Mouse (Mus musculus) heart, embryonic 14.5 days (tissue): ENCODE data around the gene Rnf4. TPM values are rescaled to one million over a fixed set of nuclear protein-coding genes. Genes with fewer than 3 reads are reported as not detected.

Source experiments
- ATAC-seq: fragments of 200-750 bp; cut with Nextera tagmentation; 2 replicates; pipeline ENCODE4 v1.8.0; 2017; ENCODE audit warnings: low read depth, moderate TSS enrichment; ENCODE audit not compliant: insufficient number of reproducible peaks, insufficient read depth, low FRiP score
- H3K27ac ChIP-seq, 2 experiments: fragments of 200-500 bp in 1 of 2; fragments of 300-500 bp in 1 of 2; sonication (generic) in 1 of 2; replicated peaks in 1 of 2; 2 replicates each; pipeline ENCODE4 v1.5.1; 2012 to 2014; ENCODE audit warnings: low read depth in 2 of 2, low read length in 2 of 2, control low read depth in 1 of 2, mild to moderate bottlenecking in 1 of 2, mixed read lengths in 1 of 2; ENCODE audit not compliant: control insufficient read depth in 1 of 2, insufficient read depth in 1 of 2
- H3K27me3 ChIP-seq: fragments of 300-500 bp; sonication (generic); 2 replicates; pipeline ENCODE4 v1.6.1; 2014; ENCODE audit warnings: mild to moderate bottlenecking, low read length, control low read depth; ENCODE audit not compliant: control insufficient read depth, insufficient read depth
- H3K36me3 ChIP-seq: fragments of 300-500 bp; sonication (generic); 2 replicates; pipeline ENCODE4 v1.6.1; 2014; ENCODE audit warnings: mild to moderate bottlenecking, control low read depth, low read length, mixed read lengths; ENCODE audit not compliant: control insufficient read depth, insufficient read depth
- H3K4me1 ChIP-seq, 2 experiments: fragments of 200-500 bp in 1 of 2; fragments of 300-500 bp in 1 of 2; sonication (generic) in 1 of 2; 2 replicates each; pipeline ENCODE4 v1.6.1; 2012 to 2014; ENCODE audit warnings: low read length in 2 of 2, control low read depth in 1 of 2, mixed read lengths in 1 of 2; ENCODE audit not compliant: control insufficient read depth in 2 of 2, insufficient read depth in 2 of 2
- H3K4me2 ChIP-seq: fragments of 300-500 bp; sonication (generic); 2 replicates; pipeline ENCODE4 v1.6.1; 2014; ENCODE audit warnings: mild to moderate bottlenecking, low read length
- H3K4me3 ChIP-seq, 2 experiments: fragments of 200-500 bp in 1 of 2; fragments of 300-500 bp in 1 of 2; sonication (generic) in 1 of 2; 2 replicates each; pipeline ENCODE4 v1.5.1; 2012 to 2014; ENCODE audit warnings: low read length in 2 of 2, mild to moderate bottlenecking in 2 of 2, control low read depth in 1 of 2, low read depth in 1 of 2, moderate library complexity in 1 of 2; ENCODE audit not compliant: control insufficient read depth in 1 of 2, insufficient read depth in 1 of 2
- H3K9ac ChIP-seq: fragments of 300-500 bp; sonication (generic); 2 replicates; pipeline ENCODE4 v1.6.1; 2014; ENCODE audit warnings: mild to moderate bottlenecking, low read length
- H3K9me3 ChIP-seq: fragments of 300-500 bp; sonication (generic); 2 replicates; pipeline ENCODE4 v1.6.1; 2016; ENCODE audit warnings: low read length, control low read depth; ENCODE audit not compliant: control insufficient read depth
- WGBS: fragments of 180-500 bp; shearing (Covaris S2); extraction: QIAGEN DNeasy Blood & Tissue Kit; methylation state at CpG from one replicate; pipeline ENCODE4 v1.1.7; 2014; 5-methylcytosine and 5-hydroxymethylcytosine counted together
- polyA plus RNA-seq: library from polyadenylated mRNA; unstranded; fragments of >200 nt; fragmentation: Nextera tagmentation; extraction: Ambion mirVana; gene quantifications from 2 replicates; pipeline ENCODE4 v1.2.1, GENCODE M21; 2014

Gene Rnf4
- polyA plus RNA-seq, 1 experiment from 2014 or later, result 116 TPM

DNA sequence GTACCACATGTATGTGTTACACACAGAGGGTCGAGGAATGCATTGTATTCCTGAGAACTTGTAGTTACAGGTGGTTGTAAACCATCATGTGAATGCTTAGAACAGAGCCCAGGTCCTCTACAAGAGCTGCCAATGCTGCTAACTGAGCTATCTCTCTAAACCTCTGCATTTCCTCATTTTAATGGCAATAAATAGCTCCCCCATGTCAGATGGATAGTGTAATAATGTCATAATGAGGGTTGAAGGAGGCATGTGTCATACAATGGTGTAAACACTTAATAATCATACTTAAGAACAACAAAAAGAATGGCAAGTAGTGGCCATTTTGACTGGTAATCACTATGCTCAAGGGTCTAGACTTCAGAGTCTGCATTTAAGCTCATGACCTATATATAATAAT, 59.3 kb downstream of the Rnf4 start:
- Histone ChIP-seq H3K36me3 (no peaks in the 10 kb centered on the region), H3K27me3 (no peaks in the 10 kb centered on the region), H3K9me3 (no peaks in the 10 kb centered on the region), H3K27ac (no peak overlapping the region), H3K4me2 (no peak overlapping the region), H3K9ac (no peak overlapping the region), H3K4me1 (peaks cover 0 to 16% of the 10 kb centered on the region in 2 experiments; a peak in 2 of 4 replicates), H3K4me3 (no peak overlapping the region)
- WGBS, result 88% methylated on average over 1 of the region's 1 CpGs
- no peak for ATAC-seq

DNA sequence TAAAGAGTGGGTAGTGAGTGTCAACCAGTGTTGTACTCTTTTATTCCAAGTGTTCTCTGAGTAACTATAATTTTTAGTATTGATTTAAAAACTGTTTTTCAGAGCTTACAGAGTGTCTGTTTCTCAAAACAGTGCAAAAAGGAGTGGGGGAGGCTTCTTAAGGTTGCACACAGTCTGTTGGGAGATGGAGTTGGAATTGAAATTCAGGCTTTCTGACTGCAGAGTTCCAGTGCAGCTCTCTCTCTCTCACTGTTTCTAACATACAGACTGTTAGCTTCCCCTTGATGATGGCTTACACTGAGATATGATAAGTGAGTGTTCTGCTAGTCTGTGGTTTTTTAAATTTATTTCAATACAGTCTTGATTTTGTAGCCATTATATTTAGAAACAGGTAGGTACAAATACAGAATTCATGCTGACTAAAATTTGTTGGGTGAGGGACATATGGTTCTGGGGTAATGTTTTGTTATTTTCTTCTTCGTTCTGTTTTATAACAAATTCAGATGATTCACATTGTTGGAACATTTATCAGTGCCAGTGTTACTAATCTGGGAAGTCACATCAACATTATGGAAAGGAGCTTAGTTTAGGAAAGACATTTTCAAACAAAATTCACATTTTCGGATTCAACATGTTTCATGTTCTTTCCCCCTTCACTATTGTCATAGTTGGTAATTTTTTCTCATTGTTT, 59.9 kb downstream of the Rnf4 start:
- H3K4me3 ChIP-seq, result no peak overlapping the region
- no peak overlapping the region for H3K4me2 ChIP-seq
- H3K27ac ChIP-seq, result no peak overlapping the region
- H3K27me3 ChIP-seq, result no peaks in the 10 kb centered on the region
- no peak overlapping the region for H3K9ac ChIP-seq
- H3K36me3 ChIP-seq, result no peaks in the 10 kb centered on the region
- ATAC-seq, result no peak
- 85% methylated on average over 2 of the region's 2 CpGs for WGBS
- no peaks in the 10 kb centered on the region for H3K9me3 ChIP-seq
- H3K4me1 ChIP-seq, result peaks cover 0 to 16% of the 10 kb centered on the region in 2 experiments; a peak in 2 of 4 replicates

DNA sequence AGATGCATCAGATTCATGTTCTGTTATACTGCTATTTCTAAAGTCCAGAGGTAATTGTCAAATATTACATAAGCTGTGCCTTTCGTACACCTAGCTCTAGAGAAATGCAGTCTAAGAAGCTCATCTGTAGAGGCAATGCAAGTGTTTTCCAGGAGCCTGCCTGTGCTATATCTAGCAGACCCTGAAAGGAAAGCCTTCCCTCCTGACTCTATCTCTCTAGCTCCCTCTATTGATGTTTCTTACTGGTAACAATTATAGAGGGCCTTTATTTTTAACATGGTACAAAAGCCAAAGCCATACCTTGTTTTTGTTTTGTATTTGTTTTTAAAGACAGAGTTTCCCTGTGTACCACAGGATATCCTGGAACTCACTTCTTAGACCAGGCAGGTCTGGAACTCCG, 61.8 kb downstream of the Rnf4 start:
- no peaks in the 10 kb centered on the region for H3K27me3 ChIP-seq
- H3K9me3 ChIP-seq, result no peaks in the 10 kb centered on the region
- H3K4me3 ChIP-seq, result no peak overlapping the region
- peaks cover 0 to 27% of the 10 kb centered on the region in 2 experiments; a peak in 3 of 4 replicates for H3K4me1 ChIP-seq
- no peak overlapping the region for H3K27ac ChIP-seq
- H3K9ac ChIP-seq, result no peak overlapping the region
- ATAC-seq, result no peak
- H3K4me2 ChIP-seq, result no peak overlapping the region
- H3K36me3 ChIP-seq, result no peaks in the 10 kb centered on the region
- 89% methylated on average over 2 of the region's 2 CpGs for WGBS

DNA sequence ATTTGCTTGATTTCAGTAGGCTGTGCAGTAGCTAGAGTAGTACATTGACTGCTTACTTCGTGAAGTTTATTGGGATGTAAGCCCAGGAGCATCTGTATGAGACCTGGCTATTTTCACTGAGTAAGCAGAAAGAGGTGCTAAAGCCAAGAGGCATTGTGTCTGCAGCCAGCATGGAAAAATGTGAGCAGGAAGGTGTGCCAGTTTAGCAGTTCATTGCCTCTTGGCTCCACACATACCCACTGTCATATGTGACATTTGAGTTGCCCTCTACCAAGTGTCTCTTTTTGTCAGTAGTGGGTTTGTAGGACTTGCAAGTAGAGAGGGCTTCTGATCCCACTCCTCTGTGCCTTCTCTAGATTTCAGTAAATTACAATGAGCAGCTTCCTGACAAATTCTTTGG, 62.2 kb downstream of the Rnf4 start:
- Histone ChIP-seq H3K4me2 (no peak overlapping the region), H3K9me3 (no peaks in the 10 kb centered on the region), H3K4me1 (peaks cover 0 to 32% of the 10 kb centered on the region in 2 experiments; a peak in 3 of 4 replicates), H3K27me3 (no peaks in the 10 kb centered on the region), H3K36me3 (no peaks in the 10 kb centered on the region), H3K27ac (no peak overlapping the region), H3K4me3 (no peak overlapping the region), H3K9ac (no peak overlapping the region)
- 63% methylated on average over 1 of the region's 1 CpGs for WGBS
- ATAC-seq, result no peak

Other genes starting within 250 kb of the Rnf4 start
- 0.47 and 1.0 TPM in 2 replicates for gene Poln, start 166.8 kb upstream of the Rnf4 start, polyA plus RNA-seq
- gene Haus3, start 166.8 kb upstream of the Rnf4 start, polyA plus RNA-seq, result 18.4 and 20.0 TPM in 2 replicates
- gene Mxd4, start 148.6 kb upstream of the Rnf4 start, polyA plus RNA-seq, result 33.2 and 34.2 TPM in 2 replicates
- gene Zfyve28, start 47.8 kb upstream of the Rnf4 start, polyA plus RNA-seq, result 0.32 and 0.42 TPM in 2 replicates
- 0.09 TPM in 1 of 2 replicates, not detected in the other for gene Cfap99, start 47.7 kb upstream of the Rnf4 start, polyA plus RNA-seq
- 10.3 and 10.6 TPM in 2 replicates for gene Fam193a, start 33.6 kb downstream of the Rnf4 start, polyA plus RNA-seq
- 17.0 and 19.9 TPM in 2 replicates for gene Tnip2, start 177.7 kb downstream of the Rnf4 start, polyA plus RNA-seq
- 3.5 and 6.8 TPM in 2 replicates for gene Sh3bp2, start 189.5 kb downstream of the Rnf4 start, polyA plus RNA-seq
- gene Add1, start 237.4 kb downstream of the Rnf4 start, polyA plus RNA-seq, result 151 and 164 TPM in 2 replicates